Mouse (Mus musculus): ENCODE results near the gene 1700021F07Rik.

Gene 1700021F07Rik

GRCm38 (mm10) chr2:173522376-173522775 lies at the start of gene 1700021F07Rik:
TSS of gene 1700021F07Rik (plus strand) at chr2:173522586.
- no peak for DNase-seq (ENCODE audit: low read depth)

GRCm38 (mm10) chr2:173473233-173473632 lies 49.2 kb upstream of the 1700021F07Rik start:
- DNase-seq (ENCODE audit: low read depth): no peak

DNA sequence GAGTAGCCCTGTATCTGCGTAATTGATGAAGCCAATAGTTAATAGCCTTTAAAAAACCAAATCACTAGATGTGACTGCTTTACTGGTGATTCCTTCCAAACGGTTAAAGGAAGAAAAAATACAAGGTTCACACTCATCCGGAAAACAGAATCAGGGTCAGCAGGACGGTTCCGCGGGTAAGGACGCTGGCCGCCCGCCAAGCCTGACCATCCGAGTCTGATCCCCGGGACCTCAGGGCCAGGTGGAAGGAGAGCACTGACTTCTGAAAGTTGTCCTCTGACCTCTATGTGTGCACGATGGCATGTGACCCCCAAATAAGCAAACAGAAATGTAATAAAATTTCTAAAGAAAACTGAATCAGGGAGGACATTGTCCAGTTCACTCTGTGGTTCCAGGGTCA lies 43.3 kb upstream of the 1700021F07Rik start:
- DNase-seq (ENCODE audit: low read depth): no peak

GRCm38 (mm10) chr2:173484486-173484885 lies 37.9 kb upstream of the 1700021F07Rik start:
- DNase-seq (ENCODE audit: low read depth): no peak

DNA sequence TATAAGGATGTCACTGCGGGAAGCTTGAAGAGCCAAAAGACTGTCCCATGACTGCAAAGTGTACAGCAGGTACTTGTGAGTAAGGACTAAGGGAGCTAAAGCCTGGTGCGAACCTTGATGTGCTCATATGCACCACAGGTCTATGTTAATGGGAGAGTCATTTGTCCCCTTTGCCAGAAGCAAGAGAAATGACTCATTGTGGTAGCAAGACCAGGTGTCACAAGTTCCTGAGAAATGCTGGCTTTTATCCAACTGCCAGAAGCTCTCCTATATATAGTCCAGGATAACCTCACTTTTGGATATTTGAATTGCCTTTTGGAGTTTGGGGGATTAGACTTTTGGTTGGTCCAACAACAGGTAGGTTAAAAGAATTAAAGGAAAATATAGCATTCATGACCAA lies 22.8 kb upstream of the 1700021F07Rik start:
- DNase-seq (ENCODE audit: low read depth): peak; percentile 20

GRCm38 (mm10) chr2:173513977-173514376 lies 8.4 kb upstream of the 1700021F07Rik start:
- no peak for DNase-seq (ENCODE audit: low read depth)

DNA sequence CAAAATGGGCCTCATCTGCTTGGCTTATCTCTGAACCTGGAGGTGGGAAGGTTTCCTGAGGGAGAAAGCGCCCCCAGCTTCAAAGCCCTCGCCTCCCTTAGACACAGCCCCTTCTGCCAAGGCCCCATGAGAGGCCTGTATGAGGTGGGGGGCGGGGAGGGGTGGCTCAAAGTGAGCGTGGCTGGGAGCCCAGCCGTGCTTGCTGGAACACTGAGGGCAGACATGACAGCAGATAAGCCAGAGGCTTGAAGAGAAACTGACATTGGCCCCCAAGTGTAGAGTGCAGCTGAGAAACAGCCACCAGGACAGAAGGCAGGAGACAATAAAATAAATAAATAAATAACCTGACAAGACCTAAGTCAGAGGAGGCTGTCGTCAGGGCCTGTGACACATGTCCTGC lies 7.2 kb upstream of the 1700021F07Rik start:
- DNase-seq (ENCODE audit: low read depth): no peak

GRCm38 (mm10) chr2:173516150-173516855 lies 6.1 kb upstream of the 1700021F07Rik start:
- no peak for DNase-seq (ENCODE audit: low read depth)

- DNase-seq (ENCODE audit: low read depth): no peak
Observed at GRCm38 (mm10) chr2:173528493-173528892, 6.1 kb downstream of the 1700021F07Rik start.

GRCm38 (mm10) chr2:173532711-173533462 lies 10.5 kb downstream of the 1700021F07Rik start:
- no peak for DNase-seq (ENCODE audit: low read depth)

DNA sequence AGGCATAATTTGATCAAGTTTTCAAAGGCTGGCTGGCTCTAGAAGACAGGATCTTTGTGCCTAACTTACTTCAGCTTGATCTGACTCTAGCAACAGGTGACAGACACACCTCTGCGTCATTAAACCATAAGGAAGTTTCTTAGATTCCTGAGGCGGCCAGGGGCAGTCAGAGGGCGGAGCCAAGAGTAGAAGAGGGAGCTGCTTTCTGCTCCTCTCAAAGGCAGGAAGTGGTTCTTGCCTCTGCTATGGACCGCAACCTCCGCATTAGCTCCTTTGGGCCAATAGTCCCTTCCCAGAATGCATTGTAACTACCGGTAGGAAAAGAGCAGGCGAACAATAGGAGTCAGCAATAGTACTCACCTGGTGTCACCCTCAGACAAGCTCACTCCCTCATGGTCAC lies 12.2 kb downstream of the 1700021F07Rik start:
- peak; percentile 3 for DNase-seq (ENCODE audit: low read depth)

DNA sequence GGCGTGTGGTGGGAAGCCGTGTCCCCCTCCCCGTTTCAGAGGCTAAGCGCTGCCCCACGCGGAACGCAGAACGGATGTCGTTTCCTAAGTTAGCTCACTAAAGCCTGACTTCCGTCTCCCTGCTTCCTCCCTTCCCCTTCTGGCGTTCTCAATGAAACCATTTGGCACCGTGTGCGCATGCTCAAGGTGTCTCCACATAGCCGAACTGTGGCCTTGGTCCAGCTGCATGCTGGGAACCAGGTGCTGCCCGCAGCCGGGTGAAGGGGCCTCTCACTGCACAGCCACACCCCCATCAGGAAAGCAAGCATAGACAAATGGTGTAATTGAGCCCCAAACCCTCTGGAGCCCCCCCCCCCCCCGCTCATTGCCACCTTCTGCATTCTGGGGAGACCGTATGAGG lies 13.0 kb downstream of the 1700021F07Rik start:
- DNase-seq (ENCODE audit: low read depth): no peak

GRCm38 (mm10) chr2:173535886-173536285 lies 13.5 kb downstream of the 1700021F07Rik start:
- no peak for DNase-seq (ENCODE audit: low read depth)

DNA sequence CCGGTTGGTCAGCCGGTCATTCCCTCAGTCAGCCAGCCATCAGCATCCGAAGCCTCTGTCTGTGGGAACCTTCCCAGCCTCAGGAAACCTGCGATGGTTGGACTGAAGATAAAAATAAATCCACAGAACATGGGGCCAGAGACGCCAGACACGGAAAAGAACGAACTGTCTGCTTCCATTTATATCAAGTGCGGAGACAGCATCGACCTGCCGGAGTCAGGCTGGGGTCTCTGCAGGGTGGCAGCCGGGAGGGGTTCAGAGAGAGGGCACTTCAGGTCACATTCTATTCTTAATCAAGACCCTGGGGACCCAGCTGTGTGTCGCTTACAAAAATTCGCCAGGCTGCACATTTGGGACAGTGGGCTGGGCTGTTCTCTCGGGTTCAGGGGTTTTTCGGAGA lies 17.4 kb downstream of the 1700021F07Rik start:
- no peak for DNase-seq (ENCODE audit: low read depth)

DNA sequence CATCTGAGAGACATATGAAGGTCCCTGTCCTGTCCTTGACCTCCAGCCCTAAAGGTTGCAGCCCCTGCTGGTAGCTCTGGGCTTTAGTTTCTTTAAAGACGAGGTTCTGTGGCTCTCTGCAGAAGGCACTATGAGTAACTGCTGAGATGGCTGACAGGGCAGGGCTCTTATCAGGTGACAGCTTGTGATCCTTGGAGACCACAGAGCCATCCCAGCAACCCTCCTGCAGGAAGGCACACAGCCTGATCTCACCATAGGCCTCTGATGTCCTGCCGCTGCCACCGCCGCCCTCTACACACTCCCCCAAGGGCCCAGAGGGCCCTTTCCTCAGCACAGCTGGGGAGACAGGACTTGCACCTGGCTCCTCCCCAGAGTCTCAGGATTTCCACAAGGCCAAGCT lies 19.4 kb downstream of the 1700021F07Rik start:
- peak; percentile 38 for DNase-seq (ENCODE audit: low read depth)

DNA sequence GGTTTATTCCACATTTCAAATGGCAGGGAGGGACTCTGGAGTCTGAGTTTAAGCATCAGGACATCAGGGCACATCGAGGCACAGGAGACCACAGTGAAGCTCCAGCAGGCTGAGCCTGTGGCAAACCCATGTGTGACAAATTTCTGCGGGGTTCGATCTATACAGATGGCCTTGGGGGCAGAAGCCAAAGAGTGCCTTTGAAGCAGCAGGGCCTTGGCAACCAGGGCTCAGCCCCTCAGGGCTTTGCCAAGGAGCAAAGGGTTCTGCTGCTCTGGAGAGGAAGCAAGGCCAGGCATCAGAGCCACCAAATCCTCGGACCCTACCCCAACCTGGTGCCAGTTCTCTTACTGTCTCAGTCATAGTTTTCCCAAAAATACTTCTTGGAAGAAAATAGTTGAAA lies 20.3 kb downstream of the 1700021F07Rik start:
- DNase-seq (ENCODE audit: low read depth): no peak

- DNase-seq (ENCODE audit: low read depth): peak; percentile 61
Observed at GRCm38 (mm10) chr2:173545992-173546703, 23.8 kb downstream of the 1700021F07Rik start.

DNA sequence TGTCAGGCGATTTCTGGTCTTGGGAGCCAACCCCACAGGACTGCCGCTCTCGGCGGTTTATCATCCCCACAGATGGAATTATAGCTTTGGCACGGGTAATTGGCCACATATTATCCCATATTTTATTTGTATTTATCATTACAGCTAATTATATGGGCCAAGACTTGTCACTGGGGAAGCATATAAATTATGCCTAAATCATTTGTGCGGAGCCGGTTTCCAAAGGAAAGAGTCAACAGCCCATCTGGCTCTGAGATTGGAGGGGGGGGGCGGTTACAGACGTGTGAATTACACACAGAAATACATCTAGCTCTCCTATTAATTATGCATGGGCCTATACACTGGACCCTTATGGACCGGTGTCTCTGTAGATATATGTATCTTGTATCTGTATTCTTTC lies 26.9 kb downstream of the 1700021F07Rik start:
- DNase-seq (ENCODE audit: low read depth): no peak

- no peak for DNase-seq (ENCODE audit: low read depth)
Observed at GRCm38 (mm10) chr2:173550681-173551080, 28.3 kb downstream of the 1700021F07Rik start.

GRCm38 (mm10) chr2:173553863-173554262 lies 31.5 kb downstream of the 1700021F07Rik start:
- DNase-seq (ENCODE audit: low read depth): peak; percentile 55

DNA sequence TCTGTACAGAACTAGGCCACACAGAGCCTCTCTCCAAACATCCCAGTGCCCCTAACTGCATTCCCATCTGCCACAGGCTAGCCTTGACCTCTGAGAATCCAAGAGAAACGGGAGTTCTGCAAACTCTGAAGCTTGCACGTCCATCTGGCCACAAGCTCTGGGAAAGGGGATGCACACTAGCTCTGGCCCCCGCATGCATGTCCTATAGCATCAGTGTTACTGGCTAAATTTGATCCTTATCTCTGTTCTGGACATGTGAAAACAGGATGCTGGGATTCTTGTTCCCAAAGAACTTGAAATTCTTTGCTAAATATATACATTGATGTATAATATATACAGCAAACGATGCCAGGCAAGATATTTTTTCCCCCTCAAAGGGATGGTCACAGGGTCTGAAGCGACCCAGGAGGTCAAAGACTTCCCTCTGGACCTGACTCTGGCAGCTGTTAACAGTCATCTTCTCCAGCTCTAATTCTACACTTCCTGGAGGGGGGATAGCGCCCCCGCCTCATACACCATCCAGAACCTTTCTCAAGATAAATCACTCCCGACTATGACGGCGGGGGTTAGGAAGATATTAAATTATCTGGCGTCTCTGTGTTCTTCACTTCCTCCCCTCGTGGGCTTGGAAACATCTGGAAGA lies 36.5 kb downstream of the 1700021F07Rik start:
- DNase-seq (ENCODE audit: low read depth): no peak

GRCm38 (mm10) chr2:173561851-173562442 lies 39.6 kb downstream of the 1700021F07Rik start:
- DNase-seq (ENCODE audit: low read depth): peak; percentile 41

Data from 416B (cell line).